Mouse (Mus musculus) monocyte, adult 5-6 weeks (primary cell): ENCODE results near the gene Lrch3. TPM values are rescaled to one million over a fixed set of nuclear protein-coding genes. Genes with fewer than 3 reads are reported as not detected.
"Not testable (repeated sequence)": the region's sequence is repeated elsewhere in the genome, so short reads cannot be mapped to it uniquely, and the experiment has no call there.

ENCODE experiments used
- ATAC-seq: fragments of 153-309, 156-312 bp; replicated peaks from 2 replicates; pipeline ENCODE4 v1.8.0; 2017; ENCODE audit warnings: mild to moderate bottlenecking; ENCODE audit not compliant: low TSS enrichment, insufficient number of reproducible peaks, severe bottlenecking, poor library complexity, low FRiP score
- total RNA-seq: library from RNA; stranded (forward); fragments of 200-1000, 200-491, 200-594 nt; gene quantifications from 3 replicates; pipeline ENCODE4 v1.2.3, GENCODE M21; 2017

The Lrch3 gene
- total RNA-seq, 1 experiment from 2014 or later = 44.9 TPM

DNA sequence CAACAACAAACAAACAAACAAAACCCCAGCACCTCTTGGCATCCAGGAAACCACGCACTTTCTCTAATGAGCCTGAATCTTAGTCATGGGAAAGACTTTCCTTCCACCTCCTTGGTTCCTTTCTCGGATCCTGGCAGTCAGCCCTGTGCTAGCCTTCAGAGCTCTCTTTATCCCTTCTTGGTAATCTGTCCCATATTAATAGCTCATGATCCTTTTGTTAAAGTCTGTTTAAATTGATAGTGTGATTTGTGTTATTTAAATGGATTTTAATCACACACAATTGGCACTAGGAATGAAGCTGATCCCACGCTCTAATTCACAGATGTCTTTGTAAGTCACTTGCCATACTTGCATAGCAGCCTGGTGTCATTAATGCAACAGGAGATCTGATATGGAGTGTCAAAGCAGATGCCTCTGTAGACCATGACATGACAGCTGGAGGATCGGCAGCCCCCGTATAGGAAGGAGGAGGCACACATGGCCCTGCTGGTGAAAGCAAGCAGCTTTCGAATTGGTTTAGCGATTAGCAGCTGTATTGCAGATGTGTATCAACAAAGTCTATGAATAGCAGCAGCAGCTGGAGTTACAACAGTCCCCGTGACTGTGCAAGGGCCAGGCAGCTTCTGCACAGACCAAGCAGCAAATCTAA is 110.7 kb downstream of the Lrch3 start:
- ATAC-seq = no peak

DNA sequence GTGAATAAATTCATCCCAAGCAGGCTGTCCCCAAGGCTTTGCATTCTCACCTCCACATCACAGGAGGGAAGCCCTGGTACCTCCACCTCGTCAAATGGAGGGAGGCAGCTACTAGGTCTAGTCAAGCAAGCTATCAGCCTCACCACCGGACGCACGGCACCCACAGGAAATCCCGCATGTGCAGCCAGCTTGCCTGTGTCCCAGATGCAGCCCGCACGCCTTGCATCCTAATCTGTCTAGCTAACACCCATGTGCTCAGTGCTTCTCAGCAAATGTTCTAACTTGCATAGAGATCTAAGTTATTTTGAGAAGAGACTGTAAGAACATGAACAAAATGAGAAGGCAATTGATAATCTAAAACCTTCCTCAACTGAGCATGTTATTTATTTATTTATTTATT is 112.5 kb downstream of the Lrch3 start:
- no peak for ATAC-seq

DNA sequence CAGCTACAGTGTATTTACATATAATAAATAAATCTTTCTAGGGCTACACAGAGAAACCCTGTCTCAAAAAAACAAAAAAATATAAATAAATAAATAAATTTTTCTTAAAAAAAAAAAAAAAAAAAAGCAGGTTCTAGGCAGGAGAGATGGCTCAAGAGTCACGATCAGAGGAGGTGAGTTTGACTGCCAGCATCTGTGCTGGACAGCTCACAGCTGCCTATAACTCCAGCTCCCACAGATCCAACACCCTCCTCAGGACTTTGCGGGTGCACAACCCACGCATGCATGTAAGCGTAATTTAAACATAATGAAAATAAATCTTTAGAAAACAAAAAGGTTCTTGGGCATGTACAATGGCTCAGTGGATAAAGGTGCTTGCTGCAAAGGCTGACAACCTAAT is 122.1 kb downstream of the Lrch3 start:
- ATAC-seq = no peak

DNA sequence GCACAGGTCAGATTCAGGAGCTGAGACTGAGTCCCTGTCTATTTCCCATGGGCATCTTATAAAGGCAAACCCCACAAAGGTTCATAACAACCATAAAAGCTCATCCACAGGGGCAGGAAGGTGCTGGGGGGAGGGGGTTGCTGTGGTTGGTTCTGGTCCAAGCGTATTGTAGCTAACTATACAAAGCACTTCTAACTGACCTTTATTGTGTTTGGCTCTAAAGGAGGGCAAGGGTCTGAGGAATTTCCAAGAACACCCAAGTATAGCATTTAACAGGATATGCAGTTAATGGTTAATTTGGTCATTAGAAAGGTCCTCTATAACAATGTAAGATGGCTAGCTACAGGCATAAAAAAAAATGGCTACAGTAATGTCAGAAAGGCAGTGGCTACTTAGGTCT is 128.8 kb downstream of the Lrch3 start:
- no peak for ATAC-seq

DNA sequence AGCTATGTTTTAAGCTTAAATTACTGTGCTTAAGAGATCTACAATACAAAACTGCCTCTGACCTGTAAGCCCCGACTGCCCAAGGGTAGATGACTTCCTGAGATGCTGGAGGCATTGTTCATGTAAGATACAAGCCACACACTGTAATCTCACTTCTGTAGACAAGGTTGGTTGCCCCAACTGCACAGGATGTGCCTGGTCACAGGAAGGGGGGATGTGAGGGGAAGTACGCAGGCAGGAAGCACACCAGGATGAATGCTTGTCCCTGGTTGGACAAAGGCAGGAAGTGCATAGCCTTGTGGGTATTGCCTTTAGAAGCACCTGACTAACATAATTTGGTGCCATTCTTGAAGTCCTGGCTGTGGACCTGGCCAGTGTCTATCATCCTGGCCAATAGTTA is 129.4 kb downstream of the Lrch3 start:
- ATAC-seq = no peak

DNA sequence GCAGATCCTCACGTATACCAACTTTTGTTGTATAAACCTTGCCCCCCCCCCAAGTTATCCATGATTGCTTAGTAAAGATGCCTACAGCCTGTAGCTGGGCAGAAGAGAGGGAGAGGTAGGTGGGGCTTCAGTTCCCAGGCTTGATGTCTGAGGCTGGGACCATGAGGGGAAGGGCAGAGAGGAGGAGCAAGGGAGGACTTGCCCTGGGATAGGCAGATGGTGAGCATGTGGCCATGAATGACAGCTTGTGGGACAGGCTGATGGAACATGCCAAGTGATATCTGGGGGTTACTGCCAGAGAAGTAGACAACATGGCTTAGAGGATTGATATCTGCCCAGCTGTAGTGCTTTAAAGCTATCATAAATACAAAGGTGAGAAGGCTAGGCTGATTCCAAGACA is 134.1 kb downstream of the Lrch3 start:
- no peak for ATAC-seq

DNA sequence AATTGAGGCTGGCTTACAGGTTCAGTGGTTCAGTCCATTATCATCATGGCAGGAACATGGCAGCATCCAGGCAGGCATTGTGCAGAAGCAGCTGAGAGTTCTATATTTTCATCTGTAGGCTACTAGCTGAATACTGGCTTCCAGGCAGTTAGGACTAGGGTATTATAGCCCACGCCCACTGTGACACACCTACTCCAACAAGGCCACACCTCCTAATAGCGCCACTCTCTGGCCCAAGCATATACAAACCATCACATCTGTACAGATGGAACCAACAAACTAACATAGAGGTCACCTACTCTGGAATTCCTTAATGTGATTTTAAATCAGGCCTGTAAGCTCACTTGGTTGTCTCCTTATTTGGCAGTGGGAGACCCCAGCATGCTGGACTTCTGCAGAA is 134.8 kb downstream of the Lrch3 start:
- ATAC-seq = no peak

DNA sequence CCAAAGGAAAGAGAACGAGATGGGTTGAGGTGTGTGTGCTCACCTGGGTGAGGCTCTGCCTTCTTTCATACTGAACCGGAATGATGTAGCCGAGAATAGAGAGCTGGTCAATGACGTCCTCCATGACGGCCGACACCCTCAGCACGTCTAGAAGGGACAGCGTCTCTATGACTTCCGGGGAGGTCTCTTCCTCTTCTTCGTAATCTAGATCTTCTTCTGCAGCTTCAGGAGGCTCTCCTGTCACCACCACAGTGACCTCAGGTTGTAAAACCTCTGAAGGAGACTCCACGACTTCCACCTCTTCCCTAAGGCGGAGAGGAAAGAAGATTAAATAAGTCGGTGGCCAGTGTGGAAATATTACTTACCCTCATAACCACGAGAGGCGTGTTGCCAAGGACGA is 135.9 kb downstream of the Lrch3 start:
- no peak for ATAC-seq

DNA sequence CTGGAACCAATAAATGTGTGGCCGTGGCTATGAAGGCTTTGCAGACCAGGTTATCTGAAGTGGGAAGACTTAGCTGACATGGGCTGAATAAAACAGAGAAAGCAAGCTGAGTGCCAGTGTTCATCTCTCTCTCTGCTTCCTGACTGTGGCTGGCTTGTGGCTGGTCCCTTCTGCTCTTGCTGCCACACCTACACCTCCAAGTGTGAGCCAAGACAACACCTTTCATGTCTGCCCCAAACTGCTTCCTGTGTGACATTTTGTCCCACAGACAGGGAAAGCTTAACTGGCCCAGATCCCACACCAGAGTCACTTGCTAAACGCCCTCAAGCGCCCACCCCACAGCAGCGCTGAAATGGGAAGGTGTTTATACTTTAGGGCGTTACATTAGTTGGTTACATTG is 139.2 kb downstream of the Lrch3 start:
- no peak for ATAC-seq

DNA sequence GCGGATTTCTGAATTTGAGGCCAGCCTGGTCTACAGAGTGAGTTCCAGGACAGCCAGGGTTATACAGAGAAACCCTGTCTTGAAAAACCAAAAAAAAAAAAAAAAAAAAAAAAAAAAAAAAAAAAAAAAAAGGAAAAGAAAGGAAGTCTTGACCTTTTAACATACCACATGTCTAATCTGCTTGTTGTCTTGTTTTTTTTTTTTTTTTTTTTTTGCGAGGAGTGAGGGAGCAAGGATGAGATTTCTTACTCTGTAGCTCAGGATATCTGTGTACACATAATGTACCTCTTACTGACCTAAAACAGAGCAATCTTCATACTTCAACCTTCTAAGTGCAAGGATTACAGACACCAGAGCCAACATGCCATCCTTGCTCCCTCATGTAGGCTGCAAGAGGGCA is 141.0 kb downstream of the Lrch3 start:
- ATAC-seq = not testable (repeated sequence)

DNA sequence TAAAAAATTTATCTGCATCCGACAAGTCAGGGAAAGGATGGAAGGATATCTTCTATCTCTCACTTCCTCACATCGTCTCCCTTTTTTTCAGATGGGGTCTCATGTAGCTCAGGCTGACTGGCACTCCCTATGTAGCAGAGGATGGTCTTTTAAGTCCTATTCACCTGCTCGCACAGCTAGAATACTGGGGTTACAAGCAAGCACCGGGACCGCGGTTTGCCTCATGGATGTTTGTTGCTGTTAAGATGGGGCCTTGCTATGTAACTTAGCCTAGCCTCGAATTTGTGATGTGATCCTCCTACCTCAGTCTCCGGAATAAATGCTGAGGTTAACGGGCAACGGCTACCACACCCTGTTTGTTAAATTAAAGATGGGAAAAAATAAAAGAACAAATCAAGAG is 141.8 kb downstream of the Lrch3 start:
- ATAC-seq = no peak

DNA sequence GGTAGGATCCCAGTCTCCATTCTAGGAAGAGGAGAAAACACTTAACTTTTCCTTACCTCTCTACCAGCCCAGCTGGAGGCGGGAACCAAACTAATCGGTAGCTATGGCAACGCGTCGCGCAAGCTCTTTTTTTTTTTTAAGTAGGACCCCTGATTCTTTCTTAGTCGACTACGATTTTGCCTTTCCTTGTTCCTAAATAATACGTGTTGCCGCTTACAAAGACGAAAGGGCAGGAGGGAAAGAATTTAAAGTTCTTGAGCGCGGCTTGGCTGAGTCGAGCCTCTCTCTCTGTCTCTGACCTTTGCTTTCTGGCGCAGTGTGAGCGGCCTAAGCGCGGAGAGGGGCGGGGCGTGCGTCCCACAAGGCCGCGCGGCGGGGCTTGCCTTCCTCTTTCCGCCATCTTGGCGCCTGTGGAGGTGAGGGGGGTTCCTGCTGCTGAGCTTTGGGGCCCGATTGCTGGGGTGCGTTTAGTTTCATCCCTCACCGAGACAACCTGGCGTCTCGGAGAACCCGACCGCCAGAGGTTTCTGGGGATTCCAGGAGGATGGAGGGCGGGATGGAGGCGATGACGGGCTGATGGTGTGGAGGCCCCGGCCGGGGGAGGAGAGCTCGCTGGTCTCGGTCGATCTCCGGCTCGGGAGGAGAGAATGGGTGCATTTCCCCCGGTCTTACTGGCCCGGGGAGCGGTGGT is 142.3 kb downstream of the Lrch3 start, which contains the start of the genes Iqcg and Rpl35a:
Gene Iqcg (minus strand): TSS at position 124 of the 691 bp plus-strand sequence.
Gene Rpl35a (plus strand): TSS at position 359 of the 691 bp plus-strand sequence.
- peak; percentile 86 for ATAC-seq

DNA sequence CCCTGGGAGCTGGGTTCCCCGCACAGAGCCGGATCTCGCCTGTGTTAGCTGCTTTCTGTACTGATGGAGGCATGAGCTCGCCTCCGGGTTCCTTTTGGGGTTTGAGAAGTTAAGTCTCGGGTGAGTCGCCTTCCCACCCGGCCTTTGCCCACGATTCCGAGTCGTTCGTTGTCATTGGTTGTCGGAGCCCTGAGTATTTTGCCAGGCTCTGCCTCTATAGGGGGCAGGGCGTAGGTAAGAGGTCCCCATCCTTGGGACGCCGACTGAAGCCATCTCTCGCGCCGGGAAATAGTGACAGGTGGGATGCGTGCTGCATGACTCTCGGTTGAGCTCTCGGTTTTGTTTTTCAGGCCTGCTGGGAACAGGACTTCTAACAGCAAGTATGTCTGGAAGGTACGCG is 142.9 kb downstream of the Lrch3 start:
- ATAC-seq = no peak

DNA sequence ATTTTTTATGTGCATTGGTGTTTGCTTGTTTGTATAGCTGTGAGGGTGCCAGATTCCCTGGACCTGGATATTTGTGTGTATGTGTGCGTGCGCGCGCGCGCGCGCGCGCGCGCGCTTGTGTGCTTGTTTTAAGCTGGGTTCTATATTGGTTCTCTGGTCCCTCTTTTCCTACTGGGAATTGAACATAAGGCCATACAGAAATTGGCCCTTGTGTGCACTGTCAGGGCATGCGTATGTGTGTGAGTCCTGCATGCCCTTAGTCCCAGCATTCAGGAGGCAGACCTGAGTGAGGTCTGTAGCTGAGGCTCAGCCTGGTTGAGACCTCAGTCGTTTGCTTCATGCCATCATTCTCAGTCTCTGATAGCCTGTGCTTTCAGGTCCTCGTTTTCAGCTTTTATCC is 144.1 kb downstream of the Lrch3 start:
- ATAC-seq = no peak

DNA sequence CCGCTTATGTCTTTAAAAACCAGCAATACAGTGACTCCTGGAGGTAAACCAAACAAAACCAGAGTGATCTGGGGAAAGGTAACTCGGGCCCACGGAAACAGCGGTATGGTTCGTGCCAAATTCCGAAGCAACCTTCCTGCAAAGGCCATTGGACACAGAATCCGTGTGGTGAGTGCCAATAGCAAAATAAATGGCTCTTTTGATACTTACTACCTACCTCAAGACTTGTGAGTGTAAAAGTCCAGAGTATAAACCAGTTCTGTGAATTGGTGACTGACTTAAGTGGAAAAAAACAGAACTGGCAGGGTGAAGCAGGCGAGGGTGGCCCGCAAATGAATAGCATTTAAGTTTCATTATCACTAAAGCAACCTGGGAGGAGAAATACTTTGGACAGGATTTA is 144.8 kb downstream of the Lrch3 start:
- ATAC-seq = not testable (repeated sequence)

DNA sequence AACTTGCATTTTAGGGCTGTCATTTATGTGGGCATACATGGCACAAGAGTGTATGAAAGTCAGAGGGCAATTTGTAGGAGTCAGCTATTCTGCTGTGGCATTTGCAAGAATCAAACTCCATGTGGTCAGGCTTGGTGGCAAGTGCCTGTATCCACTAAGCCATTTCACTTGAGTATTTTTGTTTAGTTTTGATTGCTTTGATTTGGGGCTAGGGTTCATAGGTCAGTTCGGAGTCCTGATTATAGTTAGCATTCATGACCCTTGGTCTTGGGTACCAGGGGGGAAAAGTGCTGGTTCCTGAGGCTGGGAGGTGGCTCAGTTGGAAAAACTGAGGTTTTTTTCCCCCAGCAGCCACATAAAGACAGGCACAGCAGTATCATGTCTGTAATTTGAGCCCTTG is 145.6 kb downstream of the Lrch3 start:
- no peak for ATAC-seq

DNA sequence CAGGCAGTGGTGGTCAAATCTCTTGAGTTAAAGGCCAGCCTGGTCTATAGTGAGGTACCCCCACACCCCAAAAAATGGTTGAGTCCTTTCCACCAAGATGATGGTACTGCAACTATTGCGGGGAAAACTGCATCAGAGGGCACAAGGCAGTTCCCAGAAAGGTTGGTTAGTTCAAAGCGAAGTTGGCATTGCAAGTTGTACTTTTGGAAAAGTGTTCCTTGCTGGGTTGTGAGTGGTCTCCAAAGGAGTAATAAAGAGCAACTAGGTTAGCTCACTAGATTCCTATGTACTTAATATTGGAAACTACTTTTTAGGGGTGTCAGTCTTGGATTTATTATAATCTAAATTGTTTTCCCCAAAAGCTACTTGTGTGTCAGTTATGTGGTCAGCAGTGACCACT is 147.0 kb downstream of the Lrch3 start:
- no peak for ATAC-seq

DNA sequence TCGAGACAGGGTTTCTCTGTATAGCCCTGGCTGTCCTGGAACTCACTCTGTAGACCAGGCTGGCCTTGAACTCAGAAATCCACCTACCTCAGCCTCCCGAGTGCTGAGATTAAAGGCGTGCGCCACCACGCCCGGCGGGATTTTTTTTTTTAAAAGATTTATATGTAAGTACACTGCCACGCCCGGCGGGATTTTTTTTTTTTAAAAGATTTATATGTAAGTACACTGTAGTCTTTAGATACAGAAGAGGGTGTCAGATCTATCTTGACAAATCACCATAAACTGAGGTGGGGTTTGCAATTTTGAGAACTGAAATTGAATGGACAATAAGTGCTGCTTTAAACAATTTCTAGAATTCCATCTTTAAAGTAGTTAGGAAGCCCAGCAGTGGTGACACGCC is 147.5 kb downstream of the Lrch3 start:
- no peak for ATAC-seq

DNA sequence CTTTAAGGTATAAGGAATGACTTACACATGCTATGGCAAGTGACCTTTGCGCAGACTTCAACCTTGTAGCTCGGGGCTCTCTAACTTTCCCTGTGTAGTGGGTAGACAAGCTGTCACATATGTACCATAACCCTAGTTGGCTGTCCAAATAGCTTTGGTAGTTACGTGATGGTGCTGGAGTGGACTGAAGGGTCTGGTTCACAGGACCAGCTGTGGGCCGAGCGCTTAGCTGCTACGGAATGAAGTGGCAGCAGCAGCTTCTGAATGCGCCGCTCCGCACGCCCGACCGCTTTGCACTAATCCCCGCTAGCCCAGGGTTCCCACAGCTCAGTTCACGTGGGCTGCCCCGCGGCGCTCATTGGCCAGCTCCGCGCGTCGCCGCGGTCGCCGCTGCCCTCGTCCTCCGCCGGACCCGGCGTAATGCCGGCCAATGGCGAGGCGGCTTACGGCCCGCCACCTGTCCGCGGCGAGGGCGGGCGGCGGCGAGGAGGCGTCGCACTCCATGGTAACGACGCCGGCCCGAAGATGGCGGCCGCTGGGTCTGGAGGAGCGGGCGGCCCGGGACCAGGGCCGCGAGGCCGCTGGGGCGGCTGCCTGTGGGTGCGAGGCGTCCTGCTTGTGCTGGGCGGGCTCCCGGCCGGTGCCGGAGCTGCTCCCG is 148.3 kb downstream of the Lrch3 start, which contains the start of gene Lmln:
Gene Lmln (plus strand): TSS at position 498 of the 658 bp plus-strand sequence.
- peak; percentile 87 for ATAC-seq

DNA sequence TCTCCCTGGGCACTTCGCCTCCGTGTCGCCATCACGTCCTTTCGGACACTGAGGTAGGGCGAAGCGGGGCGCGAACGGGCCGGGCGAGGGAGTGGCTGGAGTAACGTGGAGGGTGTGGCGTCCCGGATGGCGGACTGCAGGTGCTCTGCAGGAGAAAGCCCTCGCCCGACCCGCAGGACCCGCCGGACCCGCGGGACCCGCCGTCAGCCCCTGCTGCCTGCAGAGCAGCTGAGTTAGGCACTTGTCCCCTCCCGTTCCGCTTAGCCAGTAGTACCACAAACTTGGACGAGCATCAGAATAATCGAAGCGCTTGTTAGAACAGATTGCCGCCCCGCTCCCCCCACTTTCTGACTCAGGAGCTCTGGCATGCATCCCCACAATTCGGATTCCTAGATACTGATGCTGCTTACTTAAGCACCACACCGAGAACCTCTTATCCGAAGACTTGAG is 148.8 kb downstream of the Lrch3 start:
- no peak for ATAC-seq
